Mouse (Mus musculus): ENCODE results near the gene Hic2. TPM values are rescaled to one million over a fixed set of nuclear protein-coding genes. Genes with fewer than 3 reads are reported as not detected.

Gene Hic2
- 4.8 and 5.3 TPM in 2 replicates for polyA plus RNA-seq (2016; fragmentation: Nextera tagmentation; extraction: Ambion mirVana)

DNA sequence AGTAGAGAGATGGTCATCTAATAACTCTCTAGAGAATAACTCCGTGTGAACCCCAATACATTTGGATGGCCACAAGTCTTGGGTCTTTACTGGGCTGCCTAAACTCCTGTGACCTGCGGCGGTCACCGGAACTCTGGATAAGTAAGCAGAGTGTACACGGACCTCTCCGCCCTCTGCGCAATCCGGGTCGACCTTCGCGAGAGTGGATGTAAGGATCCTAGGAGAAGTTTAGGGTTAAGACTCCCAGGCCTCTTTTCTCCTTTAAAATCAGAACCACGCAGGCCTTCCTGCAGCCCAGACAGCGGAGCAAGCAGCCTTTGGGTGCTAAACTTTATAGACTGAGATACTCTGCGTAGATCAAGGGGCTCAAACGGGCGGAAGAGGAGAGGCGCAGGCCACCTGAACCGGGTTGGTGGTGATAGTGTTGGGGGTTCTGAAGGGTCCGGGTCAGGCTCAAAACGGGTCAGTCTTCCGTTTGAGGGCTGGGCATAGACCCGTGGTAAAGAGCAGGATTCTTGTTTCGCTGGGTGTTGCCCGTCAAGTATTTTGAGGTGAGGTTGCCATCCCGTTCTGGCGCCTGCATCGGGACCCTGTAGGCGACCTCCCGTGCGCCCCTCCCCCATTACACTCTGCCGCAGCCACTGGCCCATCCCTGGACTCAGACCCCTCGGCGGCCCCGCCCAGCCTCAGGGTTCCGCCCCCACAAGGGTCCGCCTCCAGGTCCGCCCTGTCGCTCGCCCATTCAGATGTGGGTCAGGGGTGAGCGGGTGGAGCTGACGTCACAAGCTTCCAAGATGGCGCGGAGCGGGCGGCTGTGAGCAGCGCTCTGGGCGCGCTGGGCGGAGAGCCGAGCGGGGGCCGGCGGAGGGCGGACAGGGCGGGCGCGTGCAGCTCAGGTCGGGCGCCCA lies at the start of gene Hic2:
Hic2 (plus strand) TSS at position 779 of the 908 bp plus-strand sequence.
- 2% methylated on average over 57 of the region's 59 CpGs for WGBS (ENCODE audit: insufficient replicate concordance)
- Histone ChIP-seq H3K4me3 (peak within 1 kb of the TSS; percentile 75), H3K36me3 (no peaks in the 10 kb centered on the region), H3K9me3 (replicated peaks) (no peaks in the 10 kb centered on the region), H3K27ac (peak within 1 kb of the TSS; percentile 84), H3K9ac (peak within 1 kb of the TSS; percentile 84), H3K4me2 (peak within 1 kb of the TSS; percentile 97), H3K27me3 (replicated peaks) (no peaks in the 10 kb centered on the region; the same call in 1 of the 2 replicates), H3K4me1 (peaks cover 53% of the 10 kb centered on the region)
- ATAC-seq = peak; percentile 90

DNA sequence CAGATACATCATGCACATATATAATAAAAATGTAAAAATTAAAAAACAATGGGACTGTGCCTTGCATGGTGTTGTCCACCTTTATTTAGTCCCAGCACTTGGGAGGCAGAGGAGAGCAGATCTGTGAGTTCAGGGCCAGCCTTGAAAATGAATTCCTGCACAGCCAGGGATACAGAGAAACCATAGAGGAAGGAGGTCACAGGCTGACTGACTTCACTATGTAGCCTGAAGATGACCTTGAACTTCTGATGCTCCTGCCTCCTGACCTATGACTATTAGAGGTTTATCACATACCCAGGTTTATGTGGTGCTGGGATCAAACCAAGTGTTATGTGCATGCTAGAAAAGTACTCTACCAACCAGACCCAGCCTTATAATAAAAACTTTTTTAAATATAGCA lies 47.9 kb upstream of the Hic2 start:
- Histone ChIP-seq H3K36me3 (peaks cover 43% of the 10 kb centered on the region), H3K27ac (no peak overlapping the region), H3K9ac (no peak overlapping the region), H3K9me3 (replicated peaks) (no peaks in the 10 kb centered on the region), H3K4me3 (no peak overlapping the region), H3K4me1 (peaks cover 26% of the 10 kb centered on the region), H3K27me3 (replicated peaks) (no peaks in the 10 kb centered on the region), H3K4me2 (no peak overlapping the region)
- ATAC-seq = no peak

DNA sequence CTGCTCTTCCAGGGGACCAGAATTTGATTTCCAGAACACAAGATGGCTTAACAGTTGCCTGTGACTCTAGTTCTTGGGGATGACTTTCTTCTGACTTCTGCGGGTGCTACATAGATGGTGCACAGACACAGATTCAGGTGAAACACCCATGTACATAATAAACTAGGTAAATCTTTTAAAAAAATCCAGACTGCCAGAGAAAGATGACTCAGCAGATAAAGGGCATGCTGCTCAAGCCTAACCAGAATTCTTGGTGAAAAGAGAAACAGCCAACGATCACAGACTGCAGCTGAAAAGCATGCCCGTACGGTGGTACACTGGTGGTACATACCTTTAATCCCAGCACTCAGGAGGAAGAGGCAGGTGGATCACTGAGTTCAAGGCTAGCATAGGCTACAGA lies 39.5 kb upstream of the Hic2 start:
- 88% methylated on average over 4 of the region's 4 CpGs for WGBS (ENCODE audit: insufficient replicate concordance)
- Histone ChIP-seq H3K4me3 (no peak overlapping the region), H3K9me3 (replicated peaks) (no peaks in the 10 kb centered on the region), H3K4me2 (no peak overlapping the region), H3K27me3 (replicated peaks) (no peaks in the 10 kb centered on the region), H3K4me1 (peaks cover 29% of the 10 kb centered on the region), H3K9ac (no peak overlapping the region), H3K27ac (no peak overlapping the region), H3K36me3 (peaks cover 64% of the 10 kb centered on the region)
- ATAC-seq = no peak

DNA sequence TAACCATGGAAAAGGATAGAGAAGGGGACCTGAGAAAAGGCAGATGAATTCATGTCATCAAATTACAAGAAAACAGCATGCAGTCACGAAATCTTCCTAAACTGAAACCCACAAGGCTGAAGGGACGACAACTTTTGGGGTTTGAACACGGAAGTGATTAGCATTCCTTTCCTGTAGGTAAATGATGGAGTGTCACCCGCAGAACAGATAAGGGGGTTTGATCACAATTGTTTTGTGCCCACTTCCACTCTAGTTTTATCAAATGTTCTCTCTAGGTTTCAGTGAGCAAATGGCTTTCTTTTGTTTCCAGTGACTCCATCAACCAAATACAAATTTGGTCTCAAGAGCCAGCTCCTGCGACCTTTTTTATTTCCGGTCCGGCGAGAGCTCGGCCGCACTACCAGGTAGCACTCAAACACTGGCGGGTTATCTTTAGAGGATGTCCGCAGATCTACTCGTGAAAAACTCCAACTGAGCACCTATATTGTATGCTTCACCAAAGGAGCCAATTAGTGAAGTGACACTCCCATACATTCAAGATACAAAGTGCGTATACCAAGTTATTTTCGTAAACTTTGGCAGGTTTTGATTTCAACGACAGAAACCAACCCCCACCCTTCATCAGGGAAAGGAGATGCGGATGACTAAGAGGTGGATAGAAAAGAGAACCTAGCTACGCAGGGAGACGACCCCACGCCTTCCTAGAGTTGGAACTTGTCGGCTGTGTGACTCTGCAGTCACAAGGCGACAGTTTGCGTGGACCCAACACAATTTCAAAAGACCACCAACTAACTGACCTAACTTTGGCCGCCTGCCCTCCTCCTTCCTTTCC lies 33.0 kb upstream of the Hic2 start:
- H3K4me1 ChIP-seq = peaks cover 31% of the 10 kb centered on the region

DNA sequence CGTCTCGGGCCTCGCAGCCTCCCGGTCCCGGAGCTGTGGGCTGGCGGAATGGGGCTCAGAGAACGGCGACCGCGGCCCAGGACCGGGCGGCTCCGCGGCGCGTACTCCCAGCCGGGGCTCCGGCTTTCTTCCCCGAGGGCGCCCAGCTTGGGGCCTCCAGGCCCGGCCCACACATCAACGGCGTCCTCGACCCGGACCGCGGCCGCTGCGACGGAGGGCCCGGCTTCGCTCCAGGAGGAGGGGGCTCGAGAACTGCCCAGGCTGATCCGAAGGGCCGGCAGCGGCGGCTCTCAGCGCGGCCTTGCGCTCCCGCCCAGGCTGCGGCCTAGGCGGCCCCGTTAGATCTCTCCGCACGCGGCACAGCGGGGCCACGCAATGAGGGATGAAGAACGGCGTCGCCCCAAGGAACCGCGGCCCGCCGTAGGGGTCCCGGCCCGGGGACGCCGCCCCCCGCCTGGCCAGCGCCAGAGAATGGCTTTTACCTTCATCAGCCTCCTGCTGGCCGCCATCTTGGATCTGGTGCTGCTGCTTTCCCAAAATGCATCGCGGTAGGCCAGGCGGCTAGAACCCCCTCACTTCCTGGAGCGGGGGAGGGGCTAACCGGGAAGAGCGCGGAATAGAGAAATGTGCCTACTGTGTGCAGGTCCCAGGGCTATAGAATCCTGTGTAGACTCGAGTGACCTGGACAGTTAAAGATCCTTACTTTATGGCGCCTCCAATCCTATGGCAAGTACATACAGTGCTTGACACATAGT lies 32.2 kb upstream of the Hic2 start:
- peak; percentile 86 for ATAC-seq
- Histone ChIP-seq H3K9me3 (replicated peaks) (no peaks in the 10 kb centered on the region), H3K27me3 (replicated peaks) (peaks cover 5% of the 10 kb centered on the region), H3K4me3 (peak overlapping the region; percentile 95), H3K27ac (peak overlapping the region; percentile 89), H3K4me1 (peaks cover 31% of the 10 kb centered on the region), H3K9ac (peak overlapping the region; percentile 99), H3K4me2 (peak overlapping the region; percentile 87), H3K36me3 (peaks cover 17% of the 10 kb centered on the region)
- under 1% methylated on average over 72 of the region's 72 CpGs for WGBS (ENCODE audit: insufficient replicate concordance)

More for the DNA sequence above, 33.0 kb upstream of the Hic2 start:
- ATAC-seq = peak; percentile 33; the same call in 1 of the 2 replicates
- Histone ChIP-seq H3K36me3 (peaks cover 21% of the 10 kb centered on the region), H3K4me3 (peak overlapping the region; percentile 95), H3K9ac (peak overlapping the region; percentile 99), H3K4me2 (peak overlapping the region; percentile 87), H3K27ac (peak overlapping the region; percentile 89), H3K9me3 (replicated peaks) (no peaks in the 10 kb centered on the region), H3K27me3 (replicated peaks) (no peaks in the 10 kb centered on the region)
- WGBS (ENCODE audit: insufficient replicate concordance) = 2% methylated on average over 24 of the region's 24 CpGs

DNA sequence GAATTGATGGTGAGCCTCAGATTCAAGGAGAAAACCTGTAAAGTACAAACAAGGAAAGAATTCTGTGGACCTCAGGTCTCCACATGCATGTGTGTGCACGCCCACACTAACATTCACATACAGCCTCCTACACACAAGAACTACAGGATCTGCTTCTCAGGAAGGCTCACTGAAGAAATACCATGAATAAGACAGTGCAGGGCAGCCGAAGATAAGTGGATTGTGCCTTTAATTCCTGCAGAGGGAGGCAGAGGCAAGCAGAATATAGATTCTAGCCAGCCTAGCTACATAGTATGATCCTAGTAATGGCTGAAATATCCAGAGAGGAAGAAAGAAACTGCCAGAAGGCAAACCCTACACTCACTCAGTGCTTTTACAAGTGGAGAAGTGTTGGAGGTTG lies 31.4 kb upstream of the Hic2 start:
- no peak overlapping the region for H3K27ac ChIP-seq
- peaks cover 13% of the 10 kb centered on the region for H3K27me3 ChIP-seq (replicated peaks)
- H3K4me2 ChIP-seq = peak overlapping the region; percentile 87
- no peak overlapping the region for H3K9ac ChIP-seq
- no peak overlapping the region for H3K4me3 ChIP-seq
- 58% methylated on average over 2 of the region's 2 CpGs for WGBS (ENCODE audit: insufficient replicate concordance)
- ATAC-seq = peak; percentile 13; the same call in 1 of the 2 replicates
- no peaks in the 10 kb centered on the region for H3K9me3 ChIP-seq (replicated peaks)
- H3K36me3 ChIP-seq = peaks cover 12% of the 10 kb centered on the region
- peaks cover 29% of the 10 kb centered on the region for H3K4me1 ChIP-seq

DNA sequence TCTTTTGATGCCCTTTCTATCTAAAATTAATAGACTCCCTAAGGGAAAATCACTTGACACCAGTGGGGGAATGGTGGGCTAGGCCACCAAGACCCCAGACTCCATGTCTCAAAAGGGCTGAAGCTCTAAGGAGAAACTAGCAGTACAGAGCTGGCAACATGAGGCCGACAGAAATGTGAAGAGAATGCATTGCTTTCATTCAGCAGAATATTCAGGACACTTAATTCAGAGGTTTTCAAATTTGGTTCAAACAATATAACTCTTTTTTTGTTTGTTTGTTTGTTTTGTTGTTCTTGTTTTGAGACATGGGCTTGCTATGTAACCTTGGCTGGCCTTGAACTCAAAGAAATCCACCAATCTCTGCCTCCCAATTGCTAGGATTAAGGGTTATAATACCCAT lies 30.8 kb upstream of the Hic2 start, which contains the start of gene Ube2l3:
Ube2l3 (minus strand) TSS at position 101 of the 400 bp plus-strand sequence.
- no peak for ATAC-seq
- Histone ChIP-seq H3K9me3 (replicated peaks) (no peaks in the 10 kb centered on the region), H3K4me2 (peak within 1 kb of the TSS; percentile 87), H3K27me3 (replicated peaks) (peaks cover 17% of the 10 kb centered on the region), H3K9ac (peak within 1 kb of the TSS; percentile 99), H3K4me3 (peak within 1 kb of the TSS; percentile 95), H3K4me1 (peaks cover 29% of the 10 kb centered on the region), H3K27ac (peak within 1 kb of the TSS; percentile 89; the same call in 1 of the 2 replicates), H3K36me3 (peaks cover 10% of the 10 kb centered on the region; the same call in 1 of the 2 replicates)
- WGBS (ENCODE audit: insufficient replicate concordance) = 76% methylated on average over 1 of the region's 1 CpGs

DNA sequence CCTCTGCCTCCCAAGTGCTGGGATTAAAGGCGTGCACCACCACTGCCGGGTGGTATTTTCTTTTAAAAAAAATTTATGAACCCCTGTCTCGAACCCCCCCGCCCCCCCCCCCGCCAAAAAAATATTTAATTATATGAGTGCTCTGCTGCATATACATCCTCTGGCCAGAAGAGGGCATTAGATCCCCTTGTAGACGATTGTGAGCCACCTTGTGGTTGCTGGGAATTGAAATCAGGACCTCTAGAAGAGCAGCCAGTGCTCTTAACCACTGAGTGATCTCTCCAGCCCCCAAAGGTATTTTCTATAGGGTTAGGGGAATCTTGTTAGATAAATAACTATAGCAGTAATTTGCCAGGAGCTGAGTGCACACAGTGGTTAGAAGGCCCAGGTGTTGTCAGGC lies 28.4 kb upstream of the Hic2 start:
- H3K27ac ChIP-seq = no peak overlapping the region
- under 1% methylated on average over 6 of the region's 6 CpGs for WGBS (ENCODE audit: insufficient replicate concordance)
- no peaks in the 10 kb centered on the region for H3K9me3 ChIP-seq (replicated peaks)
- no peak overlapping the region for H3K4me2 ChIP-seq
- H3K36me3 ChIP-seq = no peaks in the 10 kb centered on the region
- ATAC-seq = no peak
- H3K4me3 ChIP-seq = no peak overlapping the region
- peaks cover 33% of the 10 kb centered on the region for H3K4me1 ChIP-seq
- H3K27me3 ChIP-seq (replicated peaks) = peaks cover 33% of the 10 kb centered on the region
- H3K9ac ChIP-seq = no peak overlapping the region

DNA sequence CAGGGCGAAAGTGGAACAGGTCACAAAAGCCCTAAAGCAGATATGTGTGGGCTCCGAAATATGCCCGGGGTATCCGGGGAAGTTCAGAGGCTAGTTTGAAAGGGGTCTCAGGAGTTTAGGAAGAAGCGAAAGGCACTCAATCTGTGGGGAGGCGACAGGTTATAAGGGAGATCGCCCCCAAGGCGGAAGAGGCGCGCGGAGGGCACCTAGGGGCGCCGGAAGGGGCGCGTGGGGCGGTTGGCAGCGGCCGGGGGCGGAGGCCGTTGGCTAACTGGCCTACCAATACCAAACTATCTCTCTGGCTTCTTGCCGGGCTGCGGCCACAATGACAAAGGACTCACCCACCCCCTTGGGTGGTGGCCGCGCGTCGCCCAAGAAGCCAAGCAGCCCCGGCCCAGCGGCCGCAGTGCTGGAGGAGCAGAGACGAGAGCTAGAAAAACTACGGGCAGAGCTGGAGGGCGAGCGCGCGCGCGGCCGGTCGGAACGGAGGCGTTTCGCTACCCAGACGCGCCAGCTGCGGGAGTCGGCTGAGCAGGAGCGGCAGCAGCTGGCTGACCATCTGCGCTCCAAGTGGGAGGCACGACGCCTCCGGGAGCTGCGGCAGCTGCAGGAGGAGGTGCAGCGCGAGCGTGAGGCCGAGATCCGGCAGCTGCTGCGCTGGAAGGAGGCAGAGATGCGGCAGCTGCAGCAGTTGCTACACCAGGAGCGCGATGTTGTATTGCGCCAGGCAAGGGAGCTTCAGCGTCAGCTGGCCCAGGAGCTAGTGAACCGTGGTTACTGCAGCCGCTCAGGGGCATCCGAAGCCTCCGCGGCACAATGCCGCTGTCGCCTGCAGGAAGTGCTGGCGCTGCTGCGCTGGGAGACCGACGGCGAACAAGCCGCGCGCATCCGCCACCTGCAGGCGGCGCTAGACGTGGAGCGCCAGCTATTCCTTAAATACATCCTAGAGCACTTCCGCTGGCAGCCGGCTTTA lies 24.7 kb upstream of the Hic2 start, which contains the start of gene Rimbp3:
Rimbp3 (plus strand) TSS at position 215 of the 973 bp plus-strand sequence.
- Histone ChIP-seq H3K27ac (no peak within 1 kb of the TSS), H3K9ac (peak within 1 kb of the TSS; percentile 64), H3K36me3 (no peaks in the 10 kb centered on the region), H3K4me2 (peak within 1 kb of the TSS; percentile 99), H3K4me3 (peak within 1 kb of the TSS; percentile 69), H3K27me3 (replicated peaks) (peaks cover 61% of the 10 kb centered on the region), H3K4me1 (peaks cover 27% of the 10 kb centered on the region), H3K9me3 (replicated peaks) (no peaks in the 10 kb centered on the region)
- WGBS (ENCODE audit: insufficient replicate concordance) = 1% methylated on average over 85 of the region's 85 CpGs
- peak; percentile 68 for ATAC-seq

DNA sequence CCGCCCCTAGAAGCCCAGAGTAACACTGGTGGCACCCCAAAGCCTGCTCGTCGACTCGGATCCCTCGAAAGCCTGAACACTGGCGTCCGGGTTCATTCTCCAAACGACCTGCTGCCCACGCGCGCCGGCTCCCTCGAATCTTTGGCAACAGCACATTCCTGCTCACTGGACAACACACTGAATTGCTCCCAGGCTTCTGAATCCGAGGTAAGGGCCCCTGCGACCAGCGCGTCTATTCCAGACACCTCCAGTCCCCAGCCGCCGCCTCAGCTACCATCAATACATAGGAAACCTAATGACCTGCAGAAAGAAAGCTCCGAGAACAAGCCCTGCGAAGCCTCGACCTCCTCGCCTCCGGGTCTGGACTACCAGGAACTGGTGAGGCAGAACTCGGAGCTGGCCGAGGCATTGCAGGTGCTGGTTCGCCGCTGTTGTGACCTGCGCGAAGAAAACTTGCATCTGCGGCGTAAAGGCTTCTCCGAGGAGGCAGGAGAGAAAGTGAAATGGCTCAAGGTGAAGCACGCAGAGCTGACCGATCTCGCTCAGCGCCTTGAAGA lies 23.9 kb upstream of the Hic2 start:
- H3K9me3 ChIP-seq (replicated peaks) = no peaks in the 10 kb centered on the region
- 3% methylated on average over 37 of the region's 37 CpGs for WGBS (ENCODE audit: insufficient replicate concordance)
- peak overlapping the region; percentile 69 for H3K4me3 ChIP-seq
- H3K4me2 ChIP-seq = peak overlapping the region; percentile 99
- H3K4me1 ChIP-seq = peaks cover 27% of the 10 kb centered on the region
- H3K27me3 ChIP-seq (replicated peaks) = peaks cover 61% of the 10 kb centered on the region
- H3K36me3 ChIP-seq = no peaks in the 10 kb centered on the region
- H3K27ac ChIP-seq = no peak overlapping the region
- peak overlapping the region; percentile 64 for H3K9ac ChIP-seq
- peak; percentile 53 for ATAC-seq

All from liver, embryonic 12.5 days (tissue).